Mouse (Mus musculus) midbrain, postnatal 0 days (tissue): ENCODE results near the gene Sdc4. TPM values are rescaled to one million over a fixed set of nuclear protein-coding genes. Genes with fewer than 3 reads are reported as not detected.

Experiments used
- ATAC-seq: fragments of 200-750 bp; cut with Nextera tagmentation; 2 replicates; pipeline ENCODE4 v1.8.0; 2017; ENCODE audit warnings: moderate number of reproducible peaks, mild to moderate bottlenecking, moderate TSS enrichment, moderate library complexity; ENCODE audit not compliant: low FRiP score
- DNase-seq: peaks from one replicate; pipeline ENCODE4 v3.0.0-alpha.2; 2015; ENCODE audit warnings: low spot score
- H3K27ac ChIP-seq: fragments of 300-500 bp; sonication (generic); 2 replicates; pipeline ENCODE4 v1.5.1; 2014; ENCODE audit warnings: low read depth, mild to moderate bottlenecking, low read length, mixed read lengths
- H3K27me3 ChIP-seq: fragments of 300-500 bp; sonication (generic); 2 replicates; pipeline ENCODE4 v1.6.1; 2014; ENCODE audit warnings: low read length, control low read depth, mixed read lengths; ENCODE audit not compliant: insufficient read depth
- H3K36me3 ChIP-seq: fragments of 300-500 bp; sonication (generic); 2 replicates; pipeline ENCODE4 v1.6.1; 2014; ENCODE audit warnings: low read length, control low read depth, mixed read lengths; ENCODE audit not compliant: insufficient read depth
- H3K4me1 ChIP-seq: fragments of 300-500 bp; sonication (generic); 2 replicates; pipeline ENCODE4 v1.6.1; 2014; ENCODE audit warnings: mild to moderate bottlenecking, control low read depth, antibody characterized with exemption, low read length, mixed read lengths; ENCODE audit not compliant: insufficient read depth
- H3K4me2 ChIP-seq: fragments of 300-500 bp; sonication (generic); 2 replicates; pipeline ENCODE4 v1.6.1; 2014; ENCODE audit warnings: low read depth, mild to moderate bottlenecking, low read length, mixed read lengths; ENCODE audit not compliant: poor library complexity, severe bottlenecking
- H3K4me3 ChIP-seq: fragments of 300-500 bp; sonication (generic); 2 replicates; pipeline ENCODE4 v1.5.1; 2014; ENCODE audit warnings: low read depth, mild to moderate bottlenecking, low read length, moderate library complexity
- H3K9ac ChIP-seq: fragments of 300-500 bp; sonication (generic); replicated peaks from 2 replicates; pipeline ENCODE4 v1.6.1; 2014; ENCODE audit warnings: mild to moderate bottlenecking, low read length, moderate library complexity, mixed read lengths; ENCODE audit not compliant: poor library complexity, severe bottlenecking
- H3K9me3 ChIP-seq: fragments of 300-500 bp; sonication (generic); 2 replicates; pipeline ENCODE4 v1.6.1; 2016; ENCODE audit warnings: low read length, control low read depth
- CTCF ChIP-seq: IDR thresholded peaks from 2 replicates; pipeline ENCODE4 v1.5.1; 2016; ENCODE audit warnings: antibody characterized with exemption, mild to moderate bottlenecking
- WGBS: fragments of 180-500 bp; shearing (Covaris S2); extraction: QIAGEN DNeasy Blood & Tissue Kit; methylation state at CpG from one replicate; pipeline ENCODE4 v1.1.7; 2014; 5-methylcytosine and 5-hydroxymethylcytosine counted together
- polyA plus RNA-seq: library from polyadenylated mRNA; unstranded; fragments of >200 nt; fragmentation: Nextera tagmentation; extraction: Ambion mirVana; gene quantifications from 2 replicates; pipeline ENCODE4 v1.2.1, GENCODE M21; 2015
- total RNA-seq: library from RNA; depleted of rRNA; stranded (reverse); fragments of >200 nt; gene quantifications from 2 replicates; pipeline ENCODE4 v1.2.3, GENCODE M21; 2014; rRNA removed

The Sdc4 gene
- total and polyA plus RNA-seq, 2 experiments from 2014 or later, result 19.3 to 20.3 TPM

- Histone ChIP-seq H3K9ac (no peak overlapping the region), H3K36me3 (no peaks in the 10 kb centered on the region), H3K27me3 (no peaks in the 10 kb centered on the region), H3K27ac (no peak overlapping the region), H3K4me1 (no peaks in the 10 kb centered on the region), H3K4me2 (no peak overlapping the region), H3K9me3 (no peaks in the 10 kb centered on the region), H3K4me3 (no peak overlapping the region)
- peak; percentile 33; the same call in 1 of the 2 replicates for TF ChIP-seq CTCF
- no peak for ATAC-seq
- DNase-seq, result no peak
- WGBS, result 75% methylated on average over 8 of the region's 8 CpGs
Observed at GRCm38 (mm10) chr2:164381726-164382125, 62.0 kb downstream of the Sdc4 start.

GRCm38 (mm10) chr2:164377478-164378426 lies 65.9 kb downstream of the Sdc4 start:
- no peak overlapping the region for H3K27ac ChIP-seq
- no peak overlapping the region for H3K4me2 ChIP-seq
- no peaks in the 10 kb centered on the region for H3K4me1 ChIP-seq
- no peaks in the 10 kb centered on the region for H3K36me3 ChIP-seq
- H3K9me3 ChIP-seq, result no peaks in the 10 kb centered on the region
- 92% methylated on average over 15 of the region's 15 CpGs for WGBS
- DNase-seq (no peak), ATAC-seq (no peak)
- no peaks in the 10 kb centered on the region for H3K27me3 ChIP-seq
- H3K4me3 ChIP-seq, result no peak overlapping the region
- no peak overlapping the region for H3K9ac ChIP-seq
- no peak for TF ChIP-seq CTCF

Other genes with a start within 250 kb of the Sdc4 start
- not detected in 2 replicates for gene Wfdc15a, start 243.8 kb downstream of the Sdc4 start, total RNA-seq
- not detected in 2 replicates for gene Wfdc15a, start 243.8 kb downstream of the Sdc4 start, polyA plus RNA-seq
- not detected in 2 replicates for gene Wfdc15b, start 222.2 kb downstream of the Sdc4 start, total RNA-seq
- not detected in 2 replicates for gene Wfdc15b, start 222.2 kb downstream of the Sdc4 start, polyA plus RNA-seq
- not detected in 2 replicates for gene Svs2, start 205.4 kb downstream of the Sdc4 start, total RNA-seq
- gene Svs2, start 205.4 kb downstream of the Sdc4 start, polyA plus RNA-seq, result not detected in 2 replicates
- not detected in 2 replicates for gene Svs3b, start 187.2 kb downstream of the Sdc4 start, total RNA-seq
- not detected in 2 replicates for gene Svs3b, start 187.2 kb downstream of the Sdc4 start, polyA plus RNA-seq
- gene Svs4, start 165.4 kb downstream of the Sdc4 start, total RNA-seq, result not detected in 2 replicates
- not detected in 2 replicates for gene Svs4, start 165.4 kb downstream of the Sdc4 start, polyA plus RNA-seq
- not detected in 2 replicates for gene Svs3a, start 154.6 kb downstream of the Sdc4 start, total RNA-seq
- not detected in 2 replicates for gene Svs3a, start 154.6 kb downstream of the Sdc4 start, polyA plus RNA-seq
- gene Svs6, start 127.1 kb downstream of the Sdc4 start, total RNA-seq, result not detected in 2 replicates
- not detected in 2 replicates for gene Svs6, start 127.1 kb downstream of the Sdc4 start, polyA plus RNA-seq
- gene Svs5, start 111.1 kb downstream of the Sdc4 start, total RNA-seq, result not detected in 2 replicates
- gene Svs5, start 111.1 kb downstream of the Sdc4 start, polyA plus RNA-seq, result not detected in 2 replicates
- not detected in 2 replicates for gene Slpi, start 54.8 kb downstream of the Sdc4 start, total RNA-seq
- 0.27 and 0.36 TPM in 2 replicates for gene Slpi, start 54.8 kb downstream of the Sdc4 start, polyA plus RNA-seq
- 0.77 TPM in 1 of 2 replicates, not detected in the other for gene Rbpjl, start 40.7 kb downstream of the Sdc4 start, total RNA-seq
- 0.04 TPM in 1 of 2 replicates, not detected in the other for gene Rbpjl, start 40.7 kb downstream of the Sdc4 start, polyA plus RNA-seq
- gene Matn4, start 38.7 kb downstream of the Sdc4 start, total RNA-seq, result 1.9 and 2.0 TPM in 2 replicates
- 1.9 and 2.1 TPM in 2 replicates for gene Matn4, start 38.7 kb downstream of the Sdc4 start, polyA plus RNA-seq
- gene Sys1, start 13.1 kb upstream of the Sdc4 start, total RNA-seq, result 194 and 206 TPM in 2 replicates
- 103 and 108 TPM in 2 replicates for gene Sys1, start 13.1 kb upstream of the Sdc4 start, polyA plus RNA-seq
- 4.7 and 15.0 TPM in 2 replicates for gene Gm20458, start 17.1 kb upstream of the Sdc4 start, total RNA-seq
- 6.9 and 7.2 TPM in 2 replicates for gene Gm20458, start 17.1 kb upstream of the Sdc4 start, polyA plus RNA-seq
- gene Trp53tg5, start 29.8 kb upstream of the Sdc4 start, total RNA-seq, result not detected in 2 replicates
- not detected in 2 replicates for gene Trp53tg5, start 29.8 kb upstream of the Sdc4 start, polyA plus RNA-seq
- 21.1 and 26.7 TPM in 2 replicates for gene Dbndd2, start 42.2 kb upstream of the Sdc4 start, total RNA-seq
- gene Dbndd2, start 42.2 kb upstream of the Sdc4 start, polyA plus RNA-seq, result 24.8 and 25.4 TPM in 2 replicates
- 117 and 126 TPM in 2 replicates for gene Pigt, start 53.6 kb upstream of the Sdc4 start, total RNA-seq
- 121 and 126 TPM in 2 replicates for gene Pigt, start 53.6 kb upstream of the Sdc4 start, polyA plus RNA-seq
- gene Wfdc2, start 118.5 kb upstream of the Sdc4 start, total RNA-seq, result 0.38 and 0.52 TPM in 2 replicates
- 1.5 and 1.9 TPM in 2 replicates for gene Wfdc2, start 118.5 kb upstream of the Sdc4 start, polyA plus RNA-seq
- gene Spint3, start 129.6 kb upstream of the Sdc4 start, total RNA-seq, result not detected in 2 replicates
- not detected in 2 replicates for gene Spint3, start 129.6 kb upstream of the Sdc4 start, polyA plus RNA-seq
- gene Wfdc6a, start 141.6 kb upstream of the Sdc4 start, total RNA-seq, result not detected in 2 replicates
- gene Wfdc6a, start 141.6 kb upstream of the Sdc4 start, polyA plus RNA-seq, result not detected in 2 replicates
- gene Eppin, start 149.7 kb upstream of the Sdc4 start, total RNA-seq, result not detected in 2 replicates
- gene Eppin, start 149.7 kb upstream of the Sdc4 start, polyA plus RNA-seq, result not detected in 2 replicates
- gene Wfdc6b, start 169.6 kb upstream of the Sdc4 start, total RNA-seq, result not detected in 2 replicates
- gene Wfdc6b, start 169.6 kb upstream of the Sdc4 start, polyA plus RNA-seq, result not detected in 2 replicates
- 0.28 TPM in 1 of 2 replicates, not detected in the other for gene Wfdc8, start 169.7 kb upstream of the Sdc4 start, total RNA-seq
- not detected in 2 replicates for gene Wfdc8, start 169.7 kb upstream of the Sdc4 start, polyA plus RNA-seq
- gene Wfdc16, start 194.9 kb upstream of the Sdc4 start, total RNA-seq, result not detected in 2 replicates
- gene Wfdc16, start 194.9 kb upstream of the Sdc4 start, polyA plus RNA-seq, result not detected in 2 replicates
- 3.5 TPM in 1 of 2 replicates, not detected in the other for gene Wfdc10, start 212.2 kb upstream of the Sdc4 start, total RNA-seq
- 0.38 and 0.42 TPM in 2 replicates for gene Wfdc10, start 212.2 kb upstream of the Sdc4 start, polyA plus RNA-seq
- not detected in 2 replicates for gene Wfdc9, start 212.7 kb upstream of the Sdc4 start, total RNA-seq
- gene Wfdc9, start 212.7 kb upstream of the Sdc4 start, polyA plus RNA-seq, result not detected in 2 replicates
- gene Wfdc11, start 230.2 kb upstream of the Sdc4 start, total RNA-seq, result not detected in 2 replicates
- not detected in 2 replicates for gene Wfdc11, start 230.2 kb upstream of the Sdc4 start, polyA plus RNA-seq
- not detected in 2 replicates for gene Wfdc13, start 241.2 kb upstream of the Sdc4 start, total RNA-seq
- gene Wfdc13, start 241.2 kb upstream of the Sdc4 start, polyA plus RNA-seq, result not detected in 2 replicates